Mouse (Mus musculus) retina, embryonic 14.5 days (tissue): ENCODE data around the gene Fxyd1.

ENCODE experiments used
- DNase-seq: peaks from one replicate; pipeline ENCODE4 v3.0.0-alpha.2; 2015; ENCODE audit warnings: low spot score

Fxyd1 gene

DNA sequence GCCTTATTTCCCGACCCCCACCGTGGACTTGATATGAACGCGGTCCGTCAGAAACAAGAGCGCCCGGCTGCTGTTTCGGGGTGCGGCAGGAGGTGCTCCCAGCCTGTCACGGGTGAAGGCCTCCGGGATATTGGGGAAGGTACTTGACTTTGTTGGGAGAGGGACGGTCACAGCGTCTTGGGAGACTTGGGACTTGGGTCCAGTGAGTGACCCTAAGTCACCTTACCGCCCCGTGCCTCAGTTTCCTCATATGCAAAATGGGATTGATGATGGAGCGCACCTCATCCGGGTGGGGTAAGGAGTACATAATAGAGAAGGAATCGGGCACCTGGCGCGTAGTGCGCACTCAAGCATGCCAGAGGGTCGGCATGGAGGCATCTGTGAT, 4.8 kb downstream of the Fxyd1 start:
- no peak for DNase-seq

DNA sequence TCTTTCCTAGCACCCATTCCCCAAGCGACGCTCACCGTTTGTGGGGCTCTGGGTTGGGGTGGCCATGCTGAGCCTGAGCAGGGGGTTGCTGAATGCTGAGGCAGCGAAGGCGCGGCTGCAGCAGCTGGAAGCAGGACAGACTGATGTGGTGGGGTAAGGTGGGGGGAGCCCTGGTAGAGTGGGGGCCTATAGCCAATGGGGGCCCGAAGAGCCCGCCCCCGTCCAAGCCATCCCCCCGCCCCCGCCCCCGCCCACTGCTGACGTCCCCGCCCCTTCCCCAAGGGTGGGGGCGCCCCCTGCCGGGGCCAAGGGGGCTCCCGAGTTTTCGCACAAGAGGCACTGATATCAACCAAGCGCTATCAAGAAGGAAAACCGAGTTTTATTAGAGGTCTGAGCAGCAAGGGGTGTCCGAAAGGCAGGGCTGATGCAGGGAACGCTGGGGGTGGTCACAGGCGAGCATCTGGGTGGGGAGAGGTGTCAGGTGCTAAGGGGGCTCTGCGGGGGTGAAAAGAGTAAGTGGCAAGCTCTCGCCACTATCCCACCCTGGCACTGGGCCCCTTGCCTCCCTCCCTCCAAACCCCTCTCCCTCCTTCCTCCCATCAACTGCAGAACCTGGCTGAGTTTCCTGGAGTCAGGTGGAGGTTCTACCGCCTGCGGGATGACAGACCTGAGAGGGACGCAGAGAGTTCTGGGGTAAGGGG, 5.5 kb downstream of the Fxyd1 start, which contains the start of gene Fxyd7:
Gene Fxyd7, minus strand, starts transcription at position 147 of the 701 bp plus-strand sequence.
- no peak for DNase-seq

DNA sequence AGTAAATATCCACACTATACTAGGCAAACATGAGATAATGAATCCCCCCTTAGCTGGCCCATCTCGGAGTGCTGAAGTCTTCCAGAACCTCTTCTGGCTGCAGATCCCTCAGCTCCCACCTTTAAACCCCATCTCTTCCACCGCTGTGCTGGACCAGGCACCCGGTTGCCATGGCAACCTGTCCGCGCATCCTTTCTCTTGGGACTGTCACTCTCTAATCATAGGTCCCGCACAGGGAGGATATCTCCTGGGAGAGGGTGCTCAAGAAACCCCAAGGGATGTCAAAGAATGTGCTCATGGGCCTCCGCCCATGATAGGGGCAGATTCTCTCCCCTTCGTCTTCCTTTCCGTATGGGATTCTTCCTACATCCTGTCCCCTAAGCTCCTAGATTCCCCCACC, 6.1 kb downstream of the Fxyd1 start:
- peak; percentile 52 for DNase-seq

DNA sequence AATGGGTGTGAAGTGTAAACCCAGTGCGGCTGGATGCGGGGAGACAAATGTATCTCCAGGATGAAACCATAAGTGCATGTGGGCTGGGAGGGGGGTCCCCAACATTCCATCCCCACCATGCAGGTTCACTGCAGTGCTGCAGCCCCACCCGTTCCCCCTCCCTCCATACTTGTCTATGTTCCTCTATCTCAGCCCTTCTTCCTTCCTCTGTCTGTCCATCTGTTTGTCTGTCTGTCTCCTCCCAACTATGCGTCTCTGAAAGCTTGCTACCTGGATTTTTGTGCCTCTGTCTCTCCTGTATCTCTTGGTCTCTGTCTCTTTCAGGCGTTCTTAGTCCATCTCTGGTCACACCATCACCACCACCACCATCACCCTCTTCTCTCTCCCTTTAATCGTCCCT, 6.5 kb downstream of the Fxyd1 start:
- DNase-seq: no peak

DNA sequence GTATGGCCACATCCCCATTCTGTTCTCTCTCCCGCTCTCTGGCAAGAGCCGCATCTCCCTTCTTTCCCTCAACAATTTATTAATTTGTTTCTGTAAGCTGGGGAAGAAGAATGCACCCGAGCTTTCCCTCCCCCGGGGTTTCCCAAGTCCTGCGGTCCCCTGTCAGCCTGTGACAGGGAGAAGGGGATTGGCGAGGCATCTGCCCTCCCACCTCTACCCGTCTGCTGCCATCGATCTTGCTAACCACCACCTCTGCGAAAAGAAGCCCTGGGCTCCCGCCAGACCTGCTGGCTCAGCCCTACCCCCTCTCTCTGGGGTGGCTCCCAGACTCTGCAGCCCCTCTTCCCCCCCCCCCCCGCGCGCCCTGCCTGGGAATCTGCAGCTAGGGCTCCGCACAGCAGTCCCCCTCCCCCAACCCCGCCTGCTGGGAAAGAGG, 7.1 kb downstream of the Fxyd1 start:
- DNase-seq: peak; percentile 35

DNA sequence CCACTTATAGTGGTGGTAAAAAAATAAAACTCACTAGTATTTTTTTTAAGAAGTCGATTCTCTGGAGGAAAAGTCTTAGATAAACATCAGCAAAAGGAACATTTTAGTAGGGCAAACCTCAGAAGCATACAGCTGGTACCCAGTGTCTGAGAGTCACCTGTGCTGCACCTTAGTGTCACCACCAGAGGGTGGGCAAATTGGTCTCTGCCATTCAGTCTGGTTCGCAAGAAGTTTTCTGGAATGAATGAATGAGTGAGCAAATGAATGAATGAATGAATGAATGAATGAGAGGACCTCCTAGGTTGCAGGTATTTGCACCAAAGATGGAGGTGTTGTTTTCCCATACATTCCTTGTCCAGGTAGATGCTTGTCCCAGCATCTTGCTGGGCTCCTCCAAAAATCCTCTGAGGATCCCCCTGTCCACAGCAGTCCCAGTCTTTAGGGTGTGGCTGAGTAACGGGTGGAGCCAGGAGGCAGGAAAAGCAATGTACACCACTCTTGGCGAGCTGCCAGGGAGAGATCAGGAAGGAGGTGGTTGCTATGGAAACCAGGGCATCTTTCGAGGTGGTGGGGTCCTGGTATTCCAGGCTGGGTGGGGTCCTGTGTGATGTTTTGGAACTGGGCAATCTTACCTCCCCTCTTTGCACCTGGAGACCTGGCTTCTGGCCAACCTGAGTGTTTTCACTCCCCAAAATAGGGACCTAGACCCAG, 7.7 kb downstream of the Fxyd1 start:
- DNase-seq: peak; percentile 65

DNA sequence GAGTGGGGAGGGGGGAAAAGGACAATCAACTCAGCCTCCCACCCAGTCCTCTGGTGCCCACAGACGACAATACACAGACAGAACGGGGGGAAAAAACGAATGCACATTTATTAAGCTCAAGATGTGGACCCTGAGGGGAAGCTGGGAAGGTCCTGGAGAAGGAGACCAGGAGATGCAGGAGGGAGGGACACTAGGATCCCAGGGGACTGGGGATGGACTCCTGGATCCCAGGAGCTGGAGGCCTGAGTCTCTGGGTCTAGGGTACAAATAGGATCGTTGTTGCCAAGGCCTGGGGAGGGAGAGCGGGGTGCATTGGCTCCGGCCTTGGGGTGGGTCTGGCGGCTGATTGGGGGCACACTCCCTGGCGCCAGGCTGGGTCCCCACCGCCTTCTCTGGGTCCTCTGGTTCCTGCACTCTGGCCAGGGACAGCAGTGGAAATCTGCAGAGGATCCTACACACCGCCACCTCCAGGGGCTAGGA, 14.5 kb downstream of the Fxyd1 start, which contains the start of gene Fxyd5:
Gene Fxyd5, minus strand, starts transcription at position 51 of the 480 bp plus-strand sequence.
- DNase-seq: no peak

DNA sequence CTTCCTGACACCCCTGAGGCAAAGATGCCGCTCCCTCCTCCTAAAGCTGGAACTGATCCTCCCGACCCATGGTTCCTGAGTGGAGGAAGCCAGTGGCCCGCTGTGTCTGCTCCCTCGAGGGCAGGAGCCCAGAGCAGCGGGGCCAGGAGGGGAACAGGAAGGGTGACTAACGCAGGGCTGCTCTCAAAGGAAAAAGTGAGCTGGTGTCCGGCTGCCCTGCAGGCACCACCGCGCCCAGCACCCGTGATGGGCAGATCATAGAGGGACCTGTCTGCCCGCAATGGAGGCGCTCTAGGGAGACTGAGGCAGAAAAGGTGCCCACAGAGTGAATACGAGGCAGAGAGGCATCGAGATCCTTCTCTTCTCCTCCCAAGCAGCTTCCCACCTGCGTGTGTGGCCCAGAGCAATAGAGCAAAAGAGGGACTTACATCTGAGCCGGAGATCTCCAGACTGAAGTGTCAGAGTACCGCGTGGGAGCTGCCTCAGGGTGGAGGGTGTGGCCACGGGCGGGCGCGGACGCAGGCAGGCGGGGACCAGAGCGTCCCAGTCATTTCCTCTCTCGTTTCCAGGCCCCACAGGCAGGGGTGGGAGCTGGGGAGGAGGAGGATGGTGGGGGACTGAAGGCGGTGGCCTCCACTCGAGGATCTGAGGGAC, 15.2 kb downstream of the Fxyd1 start:
- no peak for DNase-seq

DNA sequence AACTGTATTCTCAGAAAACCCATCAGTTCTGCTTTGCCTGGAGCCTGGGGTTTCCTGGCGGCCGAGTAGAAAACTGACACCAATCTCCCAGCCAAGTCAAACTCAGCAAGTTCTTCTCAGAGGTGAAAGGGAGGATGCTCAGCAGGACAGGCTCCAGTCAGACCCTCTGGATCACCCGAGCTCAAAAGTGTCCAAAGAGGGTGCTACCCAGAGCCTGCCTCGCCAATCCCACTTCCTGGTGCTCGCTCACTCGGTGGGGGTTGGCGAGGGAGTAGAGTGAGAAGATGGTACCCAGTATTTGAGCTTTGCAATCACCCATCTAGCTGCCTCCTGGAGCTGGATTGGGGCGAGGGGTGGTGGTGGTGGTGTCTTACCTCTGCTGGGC, 16.0 kb downstream of the Fxyd1 start:
- no peak for DNase-seq

DNA sequence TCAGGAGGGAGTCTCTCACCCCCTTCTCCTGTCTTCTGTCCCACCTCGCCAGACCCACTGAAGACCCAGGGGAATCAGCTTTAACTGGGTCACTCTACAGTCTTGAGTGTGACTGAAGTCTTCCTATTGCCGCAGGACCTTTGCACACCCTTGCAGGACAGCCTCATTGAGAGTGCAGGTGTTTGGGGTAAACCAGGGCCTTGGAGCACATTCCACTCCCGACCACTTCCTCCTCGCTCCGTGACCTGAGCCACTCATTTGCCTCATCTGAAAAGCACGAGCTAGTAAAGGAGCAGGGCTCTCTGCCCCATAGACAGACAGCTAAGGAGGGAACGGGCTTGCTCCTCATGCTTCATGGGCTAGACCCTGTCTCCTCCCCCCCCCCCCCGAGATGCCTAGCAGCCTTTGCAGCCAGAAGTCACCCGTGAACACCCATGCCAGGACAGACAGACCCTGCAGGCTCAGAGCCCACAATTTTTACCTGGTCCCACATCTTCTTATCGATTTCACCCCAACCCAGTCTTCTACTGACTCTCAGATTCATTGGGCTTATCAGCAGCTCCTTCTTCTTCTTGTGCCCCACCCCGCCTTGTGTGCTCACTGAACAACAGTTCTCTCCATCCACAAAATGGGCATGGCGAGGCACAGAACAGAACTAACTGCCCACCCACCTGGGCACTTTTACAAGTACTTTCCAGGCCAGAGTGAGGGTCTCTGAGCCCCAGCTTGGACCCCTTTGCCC, 16.5 kb downstream of the Fxyd1 start:
- no peak for DNase-seq

DNA sequence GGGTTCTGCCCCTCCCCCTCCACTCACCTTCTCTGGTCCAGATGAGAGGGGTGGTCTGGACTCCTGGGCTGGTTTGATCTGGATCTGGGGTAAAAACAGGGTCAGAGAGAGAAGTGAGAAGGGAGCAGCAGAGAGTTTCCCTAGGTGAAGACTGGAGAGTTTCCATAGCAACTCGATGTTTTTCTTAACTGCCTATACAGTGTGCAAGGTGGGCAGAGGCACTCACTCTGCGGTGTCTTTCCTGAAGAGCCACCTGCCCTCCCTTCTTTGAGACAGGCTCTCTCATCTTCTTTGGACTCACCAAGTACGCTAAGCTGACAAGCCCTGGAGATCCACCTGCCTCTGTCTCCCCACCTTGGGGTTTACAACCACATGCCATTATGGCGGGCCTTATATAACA, 18.0 kb downstream of the Fxyd1 start:
- DNase-seq: no peak

DNA sequence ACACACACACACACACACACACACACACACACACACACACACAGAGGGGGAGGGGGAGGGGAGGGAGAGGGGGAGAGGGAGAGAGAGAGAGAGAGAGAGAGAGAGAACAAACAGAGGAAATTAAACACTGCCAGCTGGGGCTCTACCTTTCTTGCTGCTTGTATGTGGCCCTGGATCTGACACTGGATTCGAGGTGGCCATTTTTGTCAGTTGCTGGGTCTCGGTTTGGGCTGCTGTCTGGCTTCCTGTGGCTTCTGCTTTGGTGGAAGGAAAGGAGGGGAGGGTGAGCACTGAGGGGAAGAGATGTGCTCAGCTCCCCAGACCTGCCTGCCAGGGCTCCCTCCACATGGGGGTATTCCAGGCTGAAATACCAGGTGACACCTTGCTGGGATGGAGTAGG, 19.3 kb downstream of the Fxyd1 start:
- no peak for DNase-seq

DNA sequence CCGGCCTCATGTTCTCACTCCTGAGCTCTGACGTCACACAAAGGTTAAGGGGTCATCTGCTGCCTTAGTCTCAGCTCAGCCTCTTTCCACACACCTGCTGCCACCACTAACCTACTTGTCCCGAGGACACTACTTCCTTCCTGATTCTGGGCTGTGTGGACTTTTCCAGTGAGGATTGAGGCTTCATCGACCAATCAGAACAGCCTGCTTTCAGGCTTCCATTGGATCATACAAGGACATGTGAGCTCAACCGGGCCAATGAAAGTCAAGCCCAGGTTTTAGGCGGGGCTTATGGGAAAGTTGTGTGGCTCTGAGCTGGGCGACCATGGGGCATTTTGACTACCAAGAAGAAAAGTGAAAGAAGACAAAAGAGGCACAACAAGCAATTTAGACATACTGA, 20.1 kb downstream of the Fxyd1 start:
- no peak for DNase-seq

DNA sequence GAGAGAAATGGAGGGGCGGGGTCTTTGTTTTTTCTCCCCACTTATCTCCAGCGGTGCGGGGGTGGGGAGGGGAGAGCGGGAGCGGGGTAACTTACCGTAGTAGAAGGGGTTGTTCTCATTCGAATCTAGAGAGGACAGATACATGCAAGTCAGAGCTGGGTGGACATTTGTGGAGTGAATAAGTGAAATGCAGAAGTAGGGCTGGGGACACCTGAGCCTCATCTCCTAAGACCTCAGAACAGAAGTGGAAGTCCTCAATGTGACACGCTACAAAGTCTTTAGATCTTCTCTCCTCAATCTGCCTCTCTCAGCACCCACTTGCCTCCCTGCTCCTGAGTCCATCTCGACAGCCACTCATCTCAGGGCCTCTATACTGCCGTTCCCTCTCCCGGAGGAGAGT, 21.7 kb downstream of the Fxyd1 start:
- DNase-seq: no peak

DNA sequence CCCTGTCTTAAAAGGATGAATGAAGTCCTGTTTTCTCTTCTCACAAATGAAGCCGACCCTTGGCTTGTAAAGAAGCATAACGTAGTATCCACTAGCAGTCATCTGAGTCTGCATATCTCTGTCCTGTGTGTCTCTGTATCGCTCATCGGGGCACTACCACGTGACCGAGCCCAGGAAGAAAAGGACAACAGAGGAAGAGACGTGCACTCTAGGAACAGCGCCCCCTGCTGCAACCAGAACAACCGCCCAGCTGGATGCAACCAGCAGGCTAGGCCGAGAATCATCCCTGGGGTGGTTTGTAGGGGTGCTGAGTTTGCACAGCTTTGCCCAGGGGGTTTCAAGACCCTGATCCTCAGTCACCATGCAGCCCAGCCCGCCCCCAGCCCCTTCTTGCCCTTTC, 22.2 kb downstream of the Fxyd1 start:
- no peak for DNase-seq

DNA sequence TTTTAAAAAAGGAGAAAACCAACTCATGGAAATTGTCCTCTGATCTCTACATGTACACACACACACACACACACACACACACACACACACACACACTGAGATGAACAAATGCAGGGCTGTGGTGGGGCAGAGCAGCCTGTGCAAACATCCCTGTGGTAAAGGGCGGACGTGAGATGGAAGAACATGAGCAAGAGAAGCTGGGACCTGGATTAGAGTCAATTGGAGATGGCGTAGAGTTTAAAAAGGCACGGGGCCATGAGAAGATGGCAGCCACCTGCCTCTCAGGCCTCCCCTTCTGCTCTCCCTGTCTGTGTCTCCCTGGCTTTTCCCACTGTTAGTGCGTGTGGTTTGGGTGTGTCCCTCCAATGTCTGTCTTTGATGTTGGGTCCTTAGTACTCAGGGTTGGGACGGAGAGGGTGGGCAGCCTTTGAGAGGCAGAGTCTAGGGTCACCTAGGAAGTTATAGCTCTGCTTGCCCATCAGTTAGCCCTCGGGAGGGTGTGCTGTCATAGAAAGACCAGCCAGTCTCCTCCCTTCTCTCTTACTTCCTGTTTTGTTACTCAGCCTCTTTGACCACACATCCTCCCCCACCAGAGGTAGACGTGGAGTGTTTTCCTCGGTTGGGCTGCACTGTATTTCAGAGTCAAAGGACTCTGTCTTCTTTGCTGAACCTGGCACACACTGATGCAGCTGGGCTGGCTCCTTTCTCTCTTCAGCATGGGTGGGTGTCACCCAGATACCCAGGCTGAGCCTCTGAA, 23.4 kb downstream of the Fxyd1 start:
- no peak for DNase-seq

DNA sequence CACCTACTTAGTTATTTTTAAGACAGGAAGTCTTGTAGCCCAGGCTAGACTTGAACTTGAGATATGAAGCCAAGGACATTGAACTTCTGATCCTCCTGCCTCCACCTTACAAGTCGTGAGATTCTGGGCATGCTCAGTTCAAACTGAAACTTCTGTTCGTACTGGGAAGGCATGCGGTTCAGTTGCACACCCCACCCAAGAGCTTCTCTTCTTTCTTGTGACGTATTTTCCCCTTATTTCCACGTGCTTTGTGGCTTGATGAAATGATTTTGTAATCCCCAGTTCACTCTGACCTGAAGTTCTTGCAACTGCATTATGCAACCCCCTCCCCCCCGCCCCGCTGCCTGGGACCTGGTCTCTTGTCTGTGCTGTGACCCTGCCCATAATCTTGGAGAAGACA, 25.3 kb downstream of the Fxyd1 start:
- no peak for DNase-seq

DNA sequence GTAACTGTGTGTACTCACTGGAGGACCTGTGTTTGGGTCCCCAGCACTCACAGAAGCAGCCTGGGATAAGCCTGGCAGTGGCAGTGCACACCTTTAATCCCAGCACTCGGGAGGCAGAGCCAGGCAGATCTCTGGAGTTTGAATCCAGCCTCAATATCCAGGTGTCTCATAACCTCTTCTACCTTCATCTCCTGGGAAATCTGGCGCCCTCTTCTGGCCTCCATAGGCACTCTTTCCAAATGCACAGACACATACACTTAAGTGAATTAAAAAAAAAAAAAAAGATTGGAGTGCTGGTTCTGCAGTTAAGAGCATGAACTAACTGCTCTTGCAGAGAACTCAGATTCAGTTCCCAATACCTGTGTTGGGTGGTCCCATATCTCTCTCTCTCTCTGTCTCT, 26.3 kb downstream of the Fxyd1 start:
- DNase-seq: no peak

DNA sequence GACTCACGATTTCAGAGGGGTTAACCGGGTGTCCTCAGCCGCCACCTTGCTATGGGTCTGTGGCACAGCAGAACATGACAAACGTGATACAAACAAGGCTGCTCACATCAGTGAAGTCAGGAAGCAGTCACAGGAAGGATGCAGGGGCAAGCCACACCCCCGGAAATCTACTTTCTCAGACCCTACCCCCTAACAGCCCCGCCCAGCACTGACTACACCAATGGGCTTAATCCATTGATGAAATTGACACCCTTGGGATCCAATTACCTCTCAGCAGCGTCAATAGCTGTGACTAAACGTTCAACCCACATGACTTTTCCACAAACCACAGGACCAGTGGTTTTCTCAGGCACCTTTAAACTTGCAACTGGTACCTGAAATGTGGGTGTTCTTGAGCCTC, 28.4 kb downstream of the Fxyd1 start:
- DNase-seq: no peak

DNA sequence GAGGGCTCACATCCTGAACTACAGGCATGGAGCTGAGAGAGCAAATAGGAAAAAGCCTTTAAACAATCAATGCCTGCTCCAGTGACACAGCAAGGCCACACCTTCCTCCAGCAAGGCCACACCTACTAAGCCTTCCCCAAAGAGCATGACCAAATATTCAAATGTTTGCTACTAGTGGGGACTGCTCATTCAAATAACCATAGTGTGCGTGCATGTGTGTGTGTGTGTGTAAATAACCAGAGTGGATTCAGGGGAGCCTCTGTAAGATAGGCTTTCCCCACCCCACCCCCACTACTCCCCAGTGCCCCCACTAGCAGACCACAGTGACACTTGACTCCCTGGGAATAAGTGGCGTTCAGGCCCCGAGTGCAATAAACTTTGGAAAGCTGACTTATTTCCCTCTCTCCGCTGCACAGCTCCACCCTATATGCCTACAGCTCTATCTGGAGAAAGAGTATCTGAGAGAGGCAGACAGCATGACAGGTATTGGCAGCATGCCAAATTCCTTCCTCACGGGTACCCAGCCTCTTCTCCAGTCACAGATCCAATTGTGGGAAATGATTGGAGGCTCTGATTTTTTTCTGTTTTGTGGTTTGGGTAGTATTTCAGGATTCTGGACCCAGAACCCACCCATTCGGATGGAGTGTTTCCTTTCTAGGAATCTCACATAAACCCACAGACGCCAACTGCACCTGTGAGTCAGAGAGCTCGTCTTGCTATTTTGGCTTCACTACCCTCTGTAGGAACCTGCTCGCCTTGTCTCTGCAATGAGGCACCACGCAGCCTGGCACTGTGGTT, 39.7 kb downstream of the Fxyd1 start:
- DNase-seq: no peak

DNA sequence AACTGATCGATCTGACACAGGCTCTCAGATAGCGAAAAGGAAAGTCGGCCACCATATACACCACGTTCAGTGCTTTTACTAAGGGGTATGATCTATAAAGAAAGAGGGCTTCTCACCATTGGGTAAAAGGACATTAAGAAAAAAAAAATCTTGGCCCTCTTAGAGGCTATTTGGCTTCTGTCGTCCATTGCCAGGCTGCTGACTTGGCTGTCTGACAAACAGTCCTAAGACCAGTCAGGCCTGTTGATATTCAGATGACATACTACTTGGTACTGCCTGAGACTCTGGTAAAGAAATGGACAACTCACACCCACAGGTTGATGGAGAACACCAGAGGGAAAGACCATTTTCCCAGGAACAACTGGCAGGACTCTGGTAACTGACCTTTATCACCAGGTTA, 44.0 kb downstream of the Fxyd1 start:
- DNase-seq: no peak
